Mouse (Mus musculus) midbrain, embryonic 14.5 days (tissue): Measurements from ENCODE around the gene Ubxn7. TPM values are rescaled to one million over a fixed set of nuclear protein-coding genes. Genes with fewer than 3 reads are reported as not detected.

Experiments
- ATAC-seq: fragments of 200-750 bp; cut with Nextera tagmentation; 2 replicates; pipeline ENCODE4 v1.8.0; 2017; ENCODE audit warnings: moderate number of reproducible peaks, moderate library complexity; ENCODE audit not compliant: low FRiP score, low TSS enrichment
- DNase-seq: peaks from one replicate; pipeline ENCODE4 v3.0.0-alpha.2; 2015
- H3K27ac ChIP-seq: fragments of 300-500 bp; sonication (generic); replicated peaks from 2 replicates; pipeline ENCODE4 v1.5.1; 2014; ENCODE audit warnings: mild to moderate bottlenecking, low read depth, low read length, moderate library complexity
- H3K27me3 ChIP-seq: fragments of 300-500 bp; sonication (generic); 2 replicates; pipeline ENCODE4 v1.6.1; 2014; ENCODE audit warnings: low read length, control low read depth, mixed read lengths; ENCODE audit not compliant: control insufficient read depth, insufficient read depth
- H3K36me3 ChIP-seq: fragments of 300-500 bp; sonication (generic); 2 replicates; pipeline ENCODE4 v1.6.1; 2014; ENCODE audit warnings: low read length, control low read depth; ENCODE audit not compliant: control insufficient read depth, insufficient read depth
- H3K4me1 ChIP-seq: fragments of 300-500 bp; sonication (generic); 2 replicates; pipeline ENCODE4 v1.6.1; 2014; ENCODE audit warnings: mild to moderate bottlenecking, antibody characterized with exemption, low read length, control low read depth; ENCODE audit not compliant: control insufficient read depth, insufficient read depth
- H3K4me2 ChIP-seq: fragments of 300-500 bp; sonication (generic); 2 replicates; pipeline ENCODE4 v1.6.1; 2014; ENCODE audit warnings: mild to moderate bottlenecking, low read length, moderate library complexity
- H3K4me3 ChIP-seq: fragments of 300-500 bp; sonication (generic); replicated peaks from 2 replicates; pipeline ENCODE4 v1.5.1; 2014; ENCODE audit warnings: low read depth, low read length
- H3K9ac ChIP-seq: fragments of 300-500 bp; sonication (generic); replicated peaks from 2 replicates; pipeline ENCODE4 v1.6.1; 2014; ENCODE audit warnings: mild to moderate bottlenecking, low read length, moderate library complexity
- H3K9me3 ChIP-seq: fragments of 300-500 bp; sonication (generic); 2 replicates; pipeline ENCODE4 v1.6.1; 2016; ENCODE audit warnings: low read length, control low read depth, mixed read lengths; ENCODE audit not compliant: control insufficient read depth
- WGBS: fragments of 180-500 bp; shearing (Covaris S2); extraction: QIAGEN DNeasy Blood & Tissue Kit; methylation state at CpG from one replicate; pipeline ENCODE4 v1.1.7; 2014; 5-methylcytosine and 5-hydroxymethylcytosine counted together
- polyA plus RNA-seq: library from polyadenylated mRNA; unstranded; fragments of >200 nt; fragmentation: Nextera tagmentation; extraction: Ambion mirVana; gene quantifications from 2 replicates; pipeline ENCODE4 v1.2.1, GENCODE M21; 2014

The Ubxn7 gene
- polyA plus RNA-seq, 1 experiment from 2014 or later: 29.1 TPM

- ATAC-seq: no peak
- Histone ChIP-seq H3K27me3 (no peaks in the 10 kb centered on the region), H3K9me3 (no peaks in the 10 kb centered on the region), H3K4me1 (no peaks in the 10 kb centered on the region), H3K27ac (no peak overlapping the region), H3K36me3 (no peaks in the 10 kb centered on the region), H3K4me3 (no peak overlapping the region), H3K4me2 (no peak overlapping the region), H3K9ac (no peak overlapping the region)
- no peak for DNase-seq
These were observed 13.5 kb downstream of the Ubxn7 start for GRCm38 (mm10) chr16:32345521-32345920.

GRCm38 (mm10) chr16:32350776-32351175 lies 18.7 kb downstream of the Ubxn7 start:
- Histone ChIP-seq H3K9me3 (no peaks in the 10 kb centered on the region), H3K36me3 (peaks cover 22% of the 10 kb centered on the region), H3K4me1 (no peaks in the 10 kb centered on the region), H3K4me3 (no peak overlapping the region), H3K27ac (no peak overlapping the region), H3K27me3 (no peaks in the 10 kb centered on the region), H3K4me2 (no peak overlapping the region), H3K9ac (no peak overlapping the region)
- ATAC-seq: no peak
- WGBS: 97% methylated on average over 3 of the region's 3 CpGs
- DNase-seq: no peak

DNA sequence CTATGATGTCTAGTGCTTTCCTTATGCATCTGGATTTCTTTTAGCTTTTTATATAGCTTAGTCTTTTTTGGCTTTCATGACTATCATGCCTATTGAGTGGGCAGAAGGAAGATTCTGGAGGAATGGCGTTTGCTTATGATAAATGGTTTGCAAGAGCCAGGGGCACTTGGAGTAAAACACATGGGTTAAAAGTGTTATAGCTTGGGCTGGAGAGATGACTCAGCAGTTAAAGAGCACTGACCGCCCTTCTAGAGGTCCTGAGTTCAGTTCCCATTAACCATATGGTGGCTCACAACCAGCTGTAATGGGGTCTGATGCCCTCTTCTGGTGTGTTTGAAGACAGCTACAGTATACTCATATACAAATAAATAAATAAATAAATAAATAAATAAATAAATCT lies 31.5 kb downstream of the Ubxn7 start:
- DNase-seq: no peak
- no peaks in the 10 kb centered on the region for H3K4me1 ChIP-seq
- H3K27me3 ChIP-seq: no peaks in the 10 kb centered on the region
- H3K9me3 ChIP-seq: no peaks in the 10 kb centered on the region
- peaks cover 22% of the 10 kb centered on the region for H3K36me3 ChIP-seq
- H3K27ac ChIP-seq: no peak overlapping the region
- H3K4me2 ChIP-seq: no peak overlapping the region
- no peak overlapping the region for H3K4me3 ChIP-seq
- H3K9ac ChIP-seq: no peak overlapping the region
- ATAC-seq: no peak
- 92% methylated on average over 2 of the region's 2 CpGs for WGBS

- Histone ChIP-seq H3K36me3 (peaks cover 68% of the 10 kb centered on the region), H3K9me3 (no peaks in the 10 kb centered on the region), H3K4me2 (no peak overlapping the region), H3K27ac (no peak overlapping the region), H3K9ac (no peak overlapping the region), H3K4me1 (no peaks in the 10 kb centered on the region), H3K27me3 (no peaks in the 10 kb centered on the region), H3K4me3 (no peak overlapping the region)
- DNase-seq (peak; percentile 53), ATAC-seq (no peak)
- 93% methylated on average over 4 of the region's 4 CpGs for WGBS
These were observed 39.3 kb downstream of the Ubxn7 start for GRCm38 (mm10) chr16:32371351-32371750.

- 97% methylated on average over 2 of the region's 2 CpGs for WGBS
- Histone ChIP-seq H3K9me3 (no peaks in the 10 kb centered on the region), H3K27me3 (no peaks in the 10 kb centered on the region), H3K4me2 (no peak overlapping the region), H3K9ac (no peak overlapping the region), H3K4me1 (no peaks in the 10 kb centered on the region), H3K36me3 (peaks cover 87% of the 10 kb centered on the region), H3K4me3 (no peak overlapping the region), H3K27ac (no peak overlapping the region)
- DNase-seq: no peak
- ATAC-seq: no peak
These were observed 47.5 kb downstream of the Ubxn7 start for GRCm38 (mm10) chr16:32379575-32379974.

DNA sequence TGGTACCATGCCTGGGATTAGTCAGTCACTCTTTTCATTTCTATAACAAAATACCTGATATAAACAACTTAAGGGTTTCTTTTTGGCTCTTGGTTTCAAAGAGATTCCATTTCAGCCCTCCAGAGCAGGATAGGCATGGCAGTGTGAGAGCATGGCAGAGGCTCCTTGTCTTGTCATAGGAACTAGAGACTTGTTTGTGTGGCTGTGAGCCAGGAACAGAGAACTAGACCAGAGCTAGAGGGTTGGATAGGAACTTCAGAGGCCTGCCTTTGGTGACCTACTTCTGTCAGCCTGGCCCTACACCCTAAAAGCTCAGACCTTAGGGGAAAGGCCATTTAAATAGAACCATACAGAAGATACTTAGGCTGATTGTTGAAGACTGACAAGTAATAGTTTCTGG lies 50.8 kb downstream of the Ubxn7 start:
- Histone ChIP-seq H3K36me3 (peaks cover 81% of the 10 kb centered on the region), H3K27me3 (no peaks in the 10 kb centered on the region), H3K9ac (no peak overlapping the region), H3K4me3 (no peak overlapping the region), H3K4me1 (no peaks in the 10 kb centered on the region), H3K4me2 (no peak overlapping the region), H3K9me3 (no peaks in the 10 kb centered on the region), H3K27ac (no peak overlapping the region)
- DNase-seq (no peak), ATAC-seq (no peak)

- H3K9me3 ChIP-seq: no peaks in the 10 kb centered on the region
- H3K4me2 ChIP-seq: no peak overlapping the region
- no peak overlapping the region for H3K4me3 ChIP-seq
- no peaks in the 10 kb centered on the region for H3K4me1 ChIP-seq
- H3K36me3 ChIP-seq: peaks cover 69% of the 10 kb centered on the region
- H3K9ac ChIP-seq: no peak overlapping the region
- H3K27ac ChIP-seq: no peak overlapping the region
- 90% methylated on average over 2 of the region's 2 CpGs for WGBS
- H3K27me3 ChIP-seq: no peaks in the 10 kb centered on the region
- no peak for DNase-seq
- ATAC-seq: no peak
These were observed 52.8 kb downstream of the Ubxn7 start for GRCm38 (mm10) chr16:32384885-32385284.

DNA sequence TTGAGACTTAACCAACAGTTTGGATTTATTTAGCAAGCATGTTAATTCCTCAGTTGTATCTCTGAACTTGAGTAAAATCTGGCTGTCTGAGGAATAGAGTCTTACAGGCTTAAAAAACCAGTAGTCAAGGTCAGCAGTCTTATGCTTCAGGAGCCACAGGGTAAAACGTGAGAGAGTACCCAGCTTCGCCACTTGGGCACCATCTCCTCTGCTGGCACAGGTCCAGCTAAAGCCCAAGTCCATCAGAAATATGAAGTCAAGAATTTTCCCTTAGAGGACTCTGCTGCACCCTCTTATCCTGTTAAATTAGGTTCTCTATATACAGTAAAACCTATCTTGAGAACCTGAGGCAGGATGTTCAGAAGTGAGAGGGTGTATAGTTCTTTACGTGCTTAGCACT lies 54.8 kb downstream of the Ubxn7 start:
- Histone ChIP-seq H3K9me3 (no peaks in the 10 kb centered on the region), H3K4me2 (no peak overlapping the region), H3K27me3 (no peaks in the 10 kb centered on the region), H3K36me3 (peaks cover 63% of the 10 kb centered on the region), H3K27ac (no peak overlapping the region), H3K4me1 (no peaks in the 10 kb centered on the region), H3K4me3 (no peak overlapping the region), H3K9ac (no peak overlapping the region)
- ATAC-seq (no peak), DNase-seq (no peak)
- WGBS: 91% methylated on average over 3 of the region's 3 CpGs

DNA sequence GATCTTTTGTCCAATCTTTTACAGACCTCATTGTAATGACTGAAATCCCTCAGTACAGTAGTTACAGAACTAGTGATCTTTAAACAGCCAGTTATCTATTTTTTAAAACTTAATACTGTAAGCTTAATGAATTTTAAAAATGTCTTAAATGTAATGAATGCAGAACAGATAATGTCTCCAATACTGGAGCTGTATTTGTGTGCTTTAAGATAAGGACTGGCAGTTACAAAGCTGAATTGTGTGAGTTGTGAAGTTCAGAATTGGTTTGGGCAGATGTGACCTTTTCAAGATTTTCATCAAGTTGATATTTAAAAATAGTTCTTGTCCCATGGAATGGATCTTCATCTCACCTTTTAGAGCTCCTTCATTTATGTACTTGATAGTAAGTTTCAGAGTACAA lies 57.0 kb downstream of the Ubxn7 start:
- H3K4me3 ChIP-seq: no peak overlapping the region
- ATAC-seq (no peak), DNase-seq (no peak)
- peaks cover 58% of the 10 kb centered on the region for H3K36me3 ChIP-seq
- H3K9ac ChIP-seq: no peak overlapping the region
- H3K27me3 ChIP-seq: no peaks in the 10 kb centered on the region
- no peak overlapping the region for H3K27ac ChIP-seq
- H3K4me2 ChIP-seq: no peak overlapping the region
- no peaks in the 10 kb centered on the region for H3K9me3 ChIP-seq
- no peaks in the 10 kb centered on the region for H3K4me1 ChIP-seq
